Mouse (Mus musculus): ENCODE data around the gene Vmn1r223.
"Not testable (repeated sequence)": the region's sequence is repeated elsewhere in the genome, so short reads cannot be mapped to it uniquely, and the experiment has no call there.

Gene Vmn1r223

DNA sequence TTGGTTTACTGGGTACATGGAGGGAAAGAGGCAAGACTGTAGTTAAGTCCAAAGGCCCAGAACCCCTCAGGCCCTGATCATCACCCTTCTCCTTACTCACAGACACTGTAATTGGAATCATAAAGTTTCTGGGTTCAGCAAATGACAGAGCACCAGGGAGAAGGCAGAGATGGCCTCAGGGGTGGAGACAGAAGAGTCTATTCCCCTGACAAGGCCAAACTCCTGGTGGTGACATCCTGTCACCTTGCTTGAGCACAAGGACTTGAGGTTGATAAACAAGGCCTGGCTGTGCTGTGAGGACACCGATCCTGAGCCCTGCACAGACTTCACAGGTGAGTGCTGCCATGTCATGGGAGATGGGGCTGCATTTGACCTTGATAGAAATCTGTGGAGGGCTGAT lies at the start of gene Vmn1r223:
Vmn1r223 (plus strand) TSS at position 301 of the 400 bp plus-strand sequence.
- in situ Hi-C loops (cut with MboI; ENCODE audit: unreplicated experiment in 2 of 2) = not testable (repeated sequence)

- in situ Hi-C loops (cut with MboI; ENCODE audit: unreplicated experiment in 2 of 2) = not testable (repeated sequence)
These were observed 43.0 kb upstream of the Vmn1r223 start for GRCm38 (mm10) chr13:23203885-23204284.

DNA sequence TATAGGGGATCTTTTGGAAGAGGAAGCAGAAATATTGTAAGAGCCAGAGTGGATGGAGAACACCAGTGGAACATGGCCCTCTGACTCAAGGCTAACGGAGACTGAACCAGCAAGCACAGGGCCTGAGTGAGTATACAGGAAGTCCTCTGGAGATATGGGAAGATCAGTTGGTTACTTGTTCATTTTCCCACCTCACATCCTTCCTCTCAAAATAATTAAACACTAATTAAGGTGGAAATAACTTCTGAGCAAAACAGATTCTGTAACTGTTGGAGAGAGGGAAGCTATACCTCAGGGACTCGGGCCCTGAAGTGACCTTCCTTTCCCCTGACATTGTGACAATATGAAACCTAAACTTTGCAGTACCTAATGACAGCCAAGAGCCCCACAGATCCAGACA lies 33.1 kb upstream of the Vmn1r223 start, which contains the start of gene Vmn1r221:
Vmn1r221 (plus strand) TSS at position 301 of the 400 bp plus-strand sequence.
- in situ Hi-C loops (cut with MboI; ENCODE audit: unreplicated experiment in 2 of 2) = not testable (repeated sequence)

DNA sequence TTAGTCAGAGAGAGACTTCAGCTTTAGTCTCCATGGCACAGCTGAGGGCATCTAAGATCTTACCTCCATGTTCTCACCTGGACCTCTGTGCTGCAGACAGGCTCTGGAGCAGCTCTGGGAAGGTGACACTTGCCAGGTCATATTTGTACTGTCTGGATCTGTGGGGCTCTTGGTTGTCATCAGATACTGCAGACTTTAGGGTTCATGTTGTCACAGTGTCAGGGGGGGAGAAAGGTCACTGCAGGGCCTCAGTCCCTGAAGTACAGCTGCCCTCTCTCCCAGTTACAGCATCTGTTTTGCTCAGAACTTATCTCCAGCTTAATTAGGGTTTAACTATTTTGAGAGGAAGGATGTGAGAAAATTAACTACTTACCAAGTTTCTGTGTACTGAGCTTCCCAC lies 11.1 kb upstream of the Vmn1r223 start, which contains the start of gene Vmn1r222:
Vmn1r222 (minus strand) TSS at position 101 of the 400 bp plus-strand sequence.
- in situ Hi-C loops (cut with MboI; ENCODE audit: unreplicated experiment in 2 of 2) = not testable (repeated sequence)

DNA sequence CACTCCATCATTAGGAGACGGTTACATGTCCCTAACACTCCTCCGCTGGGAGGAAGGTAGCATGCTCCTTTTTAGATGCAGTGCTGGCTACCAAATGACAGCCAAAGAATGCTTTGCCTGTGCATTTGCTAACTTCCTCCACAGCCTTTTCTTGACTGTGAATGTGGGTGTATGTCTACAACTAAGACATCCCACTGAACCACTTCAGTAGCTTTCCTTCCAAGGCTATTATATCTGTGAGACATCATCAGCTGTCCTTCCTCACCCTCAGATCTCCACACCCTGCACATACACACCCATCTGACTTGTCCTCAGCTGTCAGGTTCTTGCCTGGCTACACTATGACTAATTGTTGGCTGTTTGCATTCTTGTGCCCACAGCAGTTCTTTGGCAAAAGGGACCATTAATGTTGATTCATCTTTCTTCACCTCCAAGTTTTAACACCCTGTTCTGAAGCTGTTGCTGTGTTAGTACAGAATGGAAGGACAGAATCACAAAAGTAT lies 11.7 kb downstream of the Vmn1r223 start:
- in situ Hi-C loops (cut with MboI; ENCODE audit: unreplicated experiment in 2 of 2) = no loop called here

DNA sequence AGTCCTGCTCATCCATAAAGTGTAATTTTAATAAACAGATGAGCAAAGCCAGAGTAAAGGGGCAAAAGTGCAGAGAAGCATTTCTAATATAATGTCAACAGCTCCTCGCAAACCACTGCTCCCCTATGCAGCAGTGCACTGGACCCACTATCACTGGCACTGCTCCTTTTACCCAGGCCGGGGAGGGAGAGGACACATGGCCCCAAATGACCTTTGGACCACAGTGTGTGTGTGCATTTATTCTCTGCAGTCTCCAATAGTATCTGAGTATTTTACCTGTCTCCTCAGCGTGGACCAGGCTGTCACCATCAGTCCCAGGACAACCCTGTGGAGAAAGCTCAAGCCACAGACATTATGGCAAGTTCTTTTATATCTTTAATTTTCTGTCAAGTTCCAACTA lies 21.7 kb downstream of the Vmn1r223 start:
- in situ Hi-C loops (cut with MboI; ENCODE audit: unreplicated experiment in 2 of 2) = not testable (repeated sequence)

DNA sequence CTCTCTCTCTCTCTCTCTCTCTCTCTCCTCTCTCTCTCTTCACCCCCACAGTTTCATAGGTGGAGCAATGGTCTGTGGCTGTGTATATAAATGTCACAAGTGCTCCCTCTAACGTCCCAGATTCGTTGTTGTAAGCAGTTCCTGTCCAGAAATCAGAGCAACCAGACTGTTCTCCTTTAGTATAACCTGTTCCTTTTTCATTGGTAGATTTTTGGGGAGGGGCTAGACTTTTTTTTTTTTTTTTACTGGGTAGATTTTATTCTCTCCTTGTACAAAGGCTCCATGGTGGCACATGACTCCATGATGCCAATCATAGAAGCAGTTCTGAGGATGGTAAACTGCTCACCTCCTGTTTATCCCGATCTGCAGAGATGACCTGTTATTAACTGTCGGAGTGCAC lies 22.2 kb downstream of the Vmn1r223 start:
- in situ Hi-C loops (cut with MboI; ENCODE audit: unreplicated experiment in 2 of 2) = not testable (repeated sequence)

GRCm38 (mm10) chr13:23269681-23270080 lies 22.7 kb downstream of the Vmn1r223 start:
- in situ Hi-C loops (cut with MboI; ENCODE audit: unreplicated experiment in 2 of 2) = no loop called here

DNA sequence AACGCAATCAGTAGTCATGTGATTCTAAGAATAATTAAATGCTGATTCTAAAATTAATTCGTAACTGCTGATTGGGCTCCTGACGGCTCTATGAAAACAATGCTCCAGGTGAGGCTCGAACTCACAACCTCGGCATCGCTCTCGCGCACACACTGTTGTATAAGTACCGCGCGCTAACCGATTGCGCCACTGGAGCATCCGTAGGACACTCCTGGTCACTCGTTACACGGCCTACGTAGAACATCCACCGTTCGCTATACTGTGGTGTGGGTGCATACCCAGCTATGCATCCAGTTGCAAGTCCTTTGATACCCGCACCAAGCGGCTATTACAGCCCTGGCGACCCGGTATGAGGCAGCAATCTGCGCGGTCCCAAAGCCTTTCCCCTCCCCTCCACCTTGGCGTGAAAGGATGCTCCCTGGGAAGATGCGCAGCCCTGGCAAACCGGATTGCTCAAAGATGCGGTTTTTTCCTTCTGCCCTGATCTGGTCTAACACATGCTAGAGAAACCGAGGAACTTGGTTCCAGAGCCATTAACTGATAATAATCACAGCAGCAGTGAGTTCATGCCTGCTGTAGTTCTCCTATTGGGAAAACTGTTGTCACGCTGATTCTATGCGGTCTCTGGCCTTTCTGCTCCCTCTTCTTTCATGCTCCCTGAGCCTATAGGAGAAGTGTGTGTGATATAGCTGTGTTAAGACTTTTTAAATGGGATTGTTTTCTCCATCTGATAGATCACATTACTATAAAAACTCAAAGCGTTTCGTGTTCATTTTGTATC lies 23.6 kb downstream of the Vmn1r223 start:
- in situ Hi-C loops (cut with MboI; ENCODE audit: unreplicated experiment in 2 of 2) = no loop called here

DNA sequence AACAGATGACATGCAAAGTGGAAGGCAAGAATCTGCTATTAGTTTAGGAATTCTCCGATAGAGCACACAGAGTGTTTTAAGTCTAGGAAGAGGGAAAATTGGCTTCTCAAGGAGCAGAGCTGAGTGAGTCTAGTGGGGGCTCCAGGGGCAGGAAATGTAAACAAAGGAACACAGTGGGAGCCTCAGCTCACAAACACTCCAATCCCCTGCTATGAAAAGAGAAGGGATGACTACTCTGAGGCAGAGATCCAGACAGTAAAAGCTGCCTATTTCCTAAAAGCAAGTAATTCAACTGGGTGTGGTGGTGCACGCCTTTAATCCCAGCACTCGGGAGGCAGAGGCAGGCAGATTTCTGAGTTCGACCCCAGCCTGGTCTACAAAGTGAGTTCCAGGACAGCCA lies 32.6 kb downstream of the Vmn1r223 start:
- in situ Hi-C loops (cut with MboI; ENCODE audit: unreplicated experiment in 2 of 2) = no loop called here

GRCm38 (mm10) chr13:23279992-23280391 lies 33.1 kb downstream of the Vmn1r223 start:
- in situ Hi-C loops (cut with MboI; ENCODE audit: unreplicated experiment in 2 of 2) = no loop called here

GRCm38 (mm10) chr13:23285191-23285920 lies 38.4 kb downstream of the Vmn1r223 start:
- in situ Hi-C loops (cut with MboI; ENCODE audit: unreplicated experiment in 2 of 2) = no loop called here

GRCm38 (mm10) chr13:23285921-23286720 lies 39.2 kb downstream of the Vmn1r223 start:
- in situ Hi-C loops (cut with MboI; ENCODE audit: unreplicated experiment in 2 of 2) = no loop called here

DNA sequence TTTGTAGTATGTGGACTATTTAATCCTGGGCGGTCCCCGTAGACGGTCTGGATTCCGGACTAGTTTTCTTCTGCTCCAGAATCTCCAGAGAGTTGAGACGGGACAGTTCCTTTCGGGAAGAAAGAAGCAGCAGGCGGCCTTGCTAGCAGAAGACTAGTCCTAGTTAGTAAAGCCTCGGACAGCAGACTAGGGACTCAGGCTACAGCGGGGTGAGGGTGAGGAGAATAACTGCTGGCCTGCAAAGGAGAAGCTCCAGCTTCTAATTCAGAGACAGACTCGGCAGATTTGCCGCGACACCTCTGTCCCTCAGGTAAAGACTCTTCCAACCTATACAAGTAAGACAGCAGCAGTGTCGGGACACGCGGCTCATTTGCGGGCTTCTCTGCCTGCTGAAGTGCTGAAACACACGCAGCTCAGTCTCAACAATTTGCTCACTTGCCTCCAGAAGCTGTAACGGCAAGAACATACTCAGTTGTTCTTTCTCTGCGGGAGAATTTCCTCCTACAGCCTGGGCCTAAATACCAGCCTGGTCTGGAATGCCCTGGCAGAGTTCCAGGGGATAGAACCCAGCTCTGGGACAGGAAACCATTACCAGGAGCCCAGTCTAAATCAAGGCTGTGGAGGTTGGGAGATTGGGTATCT lies 39.9 kb downstream of the Vmn1r223 start:
- in situ Hi-C loops (cut with MboI; ENCODE audit: unreplicated experiment in 2 of 2) = no loop called here

DNA sequence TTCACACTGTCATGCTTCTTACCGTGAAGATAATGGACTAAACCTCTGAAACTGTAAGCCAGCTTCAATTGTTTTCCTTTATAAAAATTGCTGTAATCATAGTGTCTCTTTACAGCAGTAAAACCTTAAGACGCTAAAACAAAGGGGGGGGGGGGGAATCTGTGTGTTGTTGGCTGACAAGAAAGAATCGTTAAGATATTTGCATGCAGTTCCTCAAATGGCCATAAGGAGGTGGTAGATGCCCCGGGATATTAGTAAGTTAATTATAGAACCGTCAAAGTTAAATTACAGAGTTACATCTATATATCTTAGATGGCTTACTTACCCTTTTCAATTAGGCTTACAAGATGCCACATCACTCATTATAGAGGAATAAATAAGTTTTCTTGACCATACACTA lies 50.8 kb downstream of the Vmn1r223 start:
- in situ Hi-C loops (cut with MboI; ENCODE audit: unreplicated experiment in 2 of 2) = no loop called here

GRCm38 (mm10) chr13:23298445-23299232 lies 51.7 kb downstream of the Vmn1r223 start:
- in situ Hi-C loops (cut with MboI; ENCODE audit: unreplicated experiment in 2 of 2) = no loop called here

DNA sequence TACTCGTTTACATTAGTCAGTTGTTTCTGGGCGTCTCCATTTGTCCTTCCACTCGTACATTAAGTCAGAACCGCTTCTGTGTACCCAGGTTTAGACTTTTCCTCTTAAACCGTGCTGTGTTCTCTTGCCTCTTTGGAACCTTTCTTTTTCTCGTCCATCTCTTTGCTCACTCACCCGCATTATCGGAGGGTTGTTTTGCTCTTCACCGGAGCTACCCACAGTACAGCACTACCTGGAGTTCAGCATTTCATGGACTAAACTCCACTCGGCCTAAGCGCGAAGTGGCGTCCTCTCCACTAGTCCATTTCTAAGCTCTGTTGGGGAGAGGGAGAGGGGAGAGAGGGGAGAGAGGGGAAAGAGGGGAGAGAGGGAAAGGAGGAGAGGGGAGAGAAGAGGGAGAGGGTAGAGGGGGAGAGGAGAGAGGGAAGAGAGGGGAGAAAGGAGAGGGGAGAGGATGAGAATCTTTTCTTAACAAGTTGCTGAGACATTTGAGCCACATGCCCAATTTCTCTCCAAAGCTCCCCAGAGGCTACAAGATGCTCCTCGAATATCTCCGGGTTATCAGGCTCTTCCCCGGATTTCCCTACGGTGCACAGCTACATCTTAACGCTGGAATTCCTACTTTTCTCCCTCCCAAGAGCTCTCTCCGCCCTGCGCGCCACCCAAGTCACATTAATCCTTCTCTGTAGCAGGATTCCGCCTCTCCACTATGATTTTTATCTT lies 52.5 kb downstream of the Vmn1r223 start:
- in situ Hi-C loops (cut with MboI; ENCODE audit: unreplicated experiment in 2 of 2) = no loop called here

GRCm38 (mm10) chr13:23299999-23300341 lies 53.0 kb downstream of the Vmn1r223 start:
- in situ Hi-C loops (cut with MboI; ENCODE audit: unreplicated experiment in 2 of 2) = no loop called here
